Mouse (Mus musculus) midbrain, embryonic 15.5 days (tissue): ENCODE data around the gene Gid8. TPM values are rescaled to one million over a fixed set of nuclear protein-coding genes. Genes with fewer than 3 reads are reported as not detected.

Source experiments
- ATAC-seq: fragments of 200-750 bp; cut with Nextera tagmentation; replicated peaks from 2 replicates; pipeline ENCODE4 v1.8.0; 2017; ENCODE audit warnings: moderate TSS enrichment
- H3K27ac ChIP-seq: fragments of 300-500 bp; sonication (generic); 2 replicates; pipeline ENCODE4 v1.5.1; 2015; ENCODE audit warnings: mild to moderate bottlenecking, inconsistent platforms
- H3K27me3 ChIP-seq: fragments of 300-500 bp; sonication (generic); replicated peaks from 2 replicates; pipeline ENCODE4 v1.6.1; 2015; ENCODE audit warnings: inconsistent platforms
- H3K36me3 ChIP-seq: fragments of 300-500 bp; sonication (generic); replicated peaks from 2 replicates; pipeline ENCODE4 v1.6.1; 2015; ENCODE audit warnings: inconsistent platforms
- H3K4me1 ChIP-seq: fragments of 300-500 bp; sonication (generic); 2 replicates; pipeline ENCODE4 v1.6.1; 2015; ENCODE audit warnings: inconsistent platforms
- H3K4me2 ChIP-seq: fragments of 300-500 bp; sonication (generic); 2 replicates; pipeline ENCODE4 v1.6.1; 2015; ENCODE audit warnings: inconsistent platforms, mild to moderate bottlenecking, moderate library complexity
- H3K4me3 ChIP-seq: fragments of 300-500 bp; sonication (generic); 2 replicates; pipeline ENCODE4 v1.5.1; 2015; ENCODE audit warnings: mild to moderate bottlenecking, inconsistent platforms
- H3K9ac ChIP-seq: fragments of 300-500 bp; sonication (generic); 2 replicates; pipeline ENCODE4 v1.6.1; 2015; ENCODE audit warnings: mild to moderate bottlenecking, inconsistent platforms
- H3K9me3 ChIP-seq: fragments of 300-500 bp; sonication (generic); 2 replicates; pipeline ENCODE4 v1.6.1; 2016; ENCODE audit warnings: inconsistent platforms
- WGBS: fragments of 180-500 bp; shearing (Covaris S2); methylation state at CpG from one replicate; pipeline ENCODE4 v1.1.7; 2015; ENCODE audit warnings: mixed read lengths; 5-methylcytosine and 5-hydroxymethylcytosine counted together
- polyA plus RNA-seq: library from polyadenylated mRNA; unstranded; fragments of >200 nt; fragmentation: Nextera tagmentation; extraction: Ambion mirVana; gene quantifications from 2 replicates; pipeline ENCODE4 v1.2.1, GENCODE M21; 2015

The Gid8 gene
- polyA plus RNA-seq, 1 experiment from 2014 or later = 56.1 TPM

DNA sequence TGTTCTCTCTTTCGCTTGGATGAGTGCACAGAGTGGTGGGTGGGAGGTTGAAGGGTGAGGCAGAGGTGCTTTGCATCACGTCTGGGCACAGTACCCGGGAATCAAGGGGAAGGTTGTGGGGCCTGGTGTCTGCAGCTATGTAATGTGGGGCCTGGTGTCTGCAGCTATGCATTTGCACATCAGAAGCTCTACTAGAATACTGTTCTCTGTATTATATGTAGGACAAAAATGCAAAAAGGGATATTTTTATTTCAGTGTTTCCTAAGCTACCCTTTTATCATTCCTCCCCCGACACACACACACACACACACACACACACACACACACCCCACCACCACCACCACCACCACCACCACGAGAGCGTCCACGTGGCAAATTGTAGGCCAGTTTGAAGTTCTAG, 25.3 kb downstream of the Gid8 start:
- 0 out of 2 replicates have a peak, but pooled peaks cover 3% of the 10 kb centered on the region for H3K27me3 ChIP-seq
- no peaks in the 10 kb centered on the region for H3K4me1 ChIP-seq
- no peak overlapping the region for H3K4me2 ChIP-seq
- H3K9ac ChIP-seq = no peak overlapping the region
- no peak overlapping the region for H3K27ac ChIP-seq
- no peak overlapping the region for H3K4me3 ChIP-seq
- no peak for ATAC-seq
- no peaks in the 10 kb centered on the region for H3K9me3 ChIP-seq
- 80% methylated on average over 7 of the region's 7 CpGs for WGBS
- H3K36me3 ChIP-seq = no peaks in the 10 kb centered on the region

- no peak for ATAC-seq
- 70% methylated on average over 2 of the region's 2 CpGs for WGBS
- H3K4me1 ChIP-seq = no peaks in the 10 kb centered on the region
- H3K36me3 ChIP-seq = no peaks in the 10 kb centered on the region
- H3K27ac ChIP-seq = no peak overlapping the region
- no peaks in the 10 kb centered on the region for H3K9me3 ChIP-seq
- H3K4me2 ChIP-seq = no peak overlapping the region
- no peak overlapping the region for H3K4me3 ChIP-seq
- 0 out of 2 replicates have a peak, but pooled peaks cover 3% of the 10 kb centered on the region for H3K27me3 ChIP-seq
- no peak overlapping the region for H3K9ac ChIP-seq
These were observed 28.1 kb downstream of the Gid8 start for GRCm38 (mm10) chr2:180737984-180738383.

- no peak for ATAC-seq
- H3K27me3 ChIP-seq = 0 out of 2 replicates have a peak, but pooled peaks cover 3% of the 10 kb centered on the region
- H3K9me3 ChIP-seq = no peaks in the 10 kb centered on the region
- H3K4me3 ChIP-seq = no peak overlapping the region
- H3K9ac ChIP-seq = no peak overlapping the region
- H3K36me3 ChIP-seq = no peaks in the 10 kb centered on the region
- 0 out of 2 replicates have a peak, but pooled peaks cover under 1% of the 10 kb centered on the region for H3K4me1 ChIP-seq
- WGBS = 29% methylated on average over 3 of the region's 3 CpGs
- H3K27ac ChIP-seq = no peak overlapping the region
- no peak overlapping the region for H3K4me2 ChIP-seq
These were observed 30.4 kb downstream of the Gid8 start for GRCm38 (mm10) chr2:180740349-180740748.

GRCm38 (mm10) chr2:180741421-180741820, 31.5 kb downstream of the Gid8 start:
- Histone ChIP-seq H3K27me3 (0 out of 2 replicates have a peak, but pooled peaks cover 3% of the 10 kb centered on the region), H3K4me3 (no peak overlapping the region), H3K4me2 (no peak overlapping the region), H3K9me3 (no peaks in the 10 kb centered on the region), H3K4me1 (0 out of 2 replicates have a peak, but pooled peaks cover 5% of the 10 kb centered on the region), H3K27ac (no peak overlapping the region), H3K9ac (no peak overlapping the region), H3K36me3 (no peaks in the 10 kb centered on the region)
- ATAC-seq = no peak
- WGBS = 81% methylated on average over 7 of the region's 7 CpGs

DNA sequence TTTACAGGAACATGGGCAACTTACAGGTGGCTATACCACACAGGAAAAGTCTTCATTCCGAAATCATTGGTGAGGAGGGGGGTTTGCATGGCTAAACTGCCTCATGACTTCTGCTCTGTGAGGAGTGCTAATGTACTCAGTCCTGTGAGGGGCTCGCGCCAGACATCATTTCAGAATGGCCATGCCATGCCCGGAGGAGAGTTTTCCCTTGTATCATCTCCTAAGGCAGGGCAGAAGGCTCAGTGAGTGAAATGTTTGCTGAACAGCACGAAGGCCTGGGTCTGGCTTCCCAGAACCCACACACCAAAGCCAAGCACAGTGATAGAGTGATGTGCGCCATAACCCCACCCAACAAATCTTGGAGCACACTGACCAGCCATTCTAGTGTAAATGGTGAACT, 32.9 kb downstream of the Gid8 start:
- Histone ChIP-seq H3K9ac (no peak overlapping the region), H3K4me2 (no peak overlapping the region), H3K27me3 (0 out of 2 replicates have a peak, but pooled peaks cover 3% of the 10 kb centered on the region), H3K9me3 (no peaks in the 10 kb centered on the region), H3K36me3 (no peaks in the 10 kb centered on the region), H3K27ac (no peak overlapping the region), H3K4me1 (peaks cover 5% of the 10 kb centered on the region; the same call in 1 of the 2 replicates), H3K4me3 (no peak overlapping the region)
- ATAC-seq = no peak
- WGBS = 86% methylated on average over 6 of the region's 6 CpGs

DNA sequence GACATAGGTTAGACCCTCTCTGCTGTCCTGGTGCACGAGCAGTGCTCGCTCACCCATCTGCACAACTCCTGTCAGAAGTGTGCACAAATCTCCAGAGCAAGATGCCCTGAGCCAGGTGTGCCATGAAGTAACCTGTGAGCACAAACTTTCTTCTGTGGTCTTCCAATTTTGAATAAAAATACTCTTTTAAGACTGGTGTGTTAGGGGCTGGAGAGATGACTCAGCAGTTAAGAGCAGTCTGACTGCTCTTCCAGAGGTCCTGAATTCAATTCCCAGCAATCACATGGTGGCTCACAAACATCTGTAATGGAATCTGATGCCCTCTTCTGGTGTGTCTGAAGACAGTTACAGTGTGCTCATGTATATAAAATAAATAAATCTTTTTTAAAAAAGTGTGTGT, 33.4 kb downstream of the Gid8 start:
- Histone ChIP-seq H3K4me1 (peaks cover 5% of the 10 kb centered on the region; the same call in 1 of the 2 replicates), H3K27me3 (0 out of 2 replicates have a peak, but pooled peaks cover 3% of the 10 kb centered on the region), H3K9ac (no peak overlapping the region), H3K4me2 (no peak overlapping the region), H3K4me3 (no peak overlapping the region), H3K9me3 (no peaks in the 10 kb centered on the region), H3K27ac (no peak overlapping the region), H3K36me3 (no peaks in the 10 kb centered on the region)
- 94% methylated on average over 2 of the region's 2 CpGs for WGBS
- no peak for ATAC-seq

GRCm38 (mm10) chr2:180745248-180745927, 35.5 kb downstream of the Gid8 start:
- no peak overlapping the region for H3K4me2 ChIP-seq
- H3K27ac ChIP-seq = no peak overlapping the region
- peak; percentile 80 for ATAC-seq
- H3K9ac ChIP-seq = no peak overlapping the region
- H3K9me3 ChIP-seq = no peaks in the 10 kb centered on the region
- no peaks in the 10 kb centered on the region for H3K36me3 ChIP-seq
- 36% methylated on average over 17 of the region's 17 CpGs for WGBS
- no peak overlapping the region for H3K4me3 ChIP-seq
- H3K4me1 ChIP-seq = peaks cover 11% of the 10 kb centered on the region; the same call in 1 of the 2 replicates
- H3K27me3 ChIP-seq = no peaks in the 10 kb centered on the region

DNA sequence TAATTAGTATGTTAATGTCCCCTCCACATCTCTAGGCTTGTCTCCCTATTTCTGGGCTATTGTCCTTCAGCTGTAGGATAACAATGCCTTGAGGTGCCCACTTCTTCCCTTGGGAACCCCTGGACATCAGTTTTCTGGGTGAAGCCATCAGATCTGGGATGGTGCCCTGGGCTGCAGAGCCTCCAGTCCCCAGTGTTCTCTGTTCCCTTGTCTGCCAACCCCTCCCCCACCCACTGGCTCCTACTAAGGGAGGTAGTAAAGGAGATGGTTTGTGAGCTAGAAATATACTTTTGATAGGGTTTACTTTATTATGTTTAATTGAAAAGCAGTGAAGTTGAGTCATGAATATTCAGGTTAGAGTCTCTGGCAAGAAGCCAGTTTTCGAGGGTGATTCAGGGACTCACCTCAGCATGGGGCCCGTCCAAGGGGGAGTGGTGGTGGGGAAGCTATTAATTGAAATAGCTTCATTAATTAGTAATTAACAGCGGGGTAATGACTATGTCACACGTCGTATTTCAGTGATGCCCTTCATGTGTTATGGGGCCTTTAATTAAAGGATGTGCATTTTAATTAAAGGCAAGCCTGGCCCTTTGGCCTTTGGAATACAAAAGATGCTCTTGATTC, 36.8 kb downstream of the Gid8 start:
- no peaks in the 10 kb centered on the region for H3K9me3 ChIP-seq
- peaks cover 11% of the 10 kb centered on the region; the same call in 1 of the 2 replicates for H3K4me1 ChIP-seq
- H3K4me2 ChIP-seq = no peak overlapping the region
- no peaks in the 10 kb centered on the region for H3K27me3 ChIP-seq
- no peaks in the 10 kb centered on the region for H3K36me3 ChIP-seq
- H3K27ac ChIP-seq = no peak overlapping the region
- no peak for ATAC-seq
- 25% methylated on average over 5 of the region's 5 CpGs for WGBS
- H3K4me3 ChIP-seq = no peak overlapping the region
- no peak overlapping the region for H3K9ac ChIP-seq

- H3K27ac ChIP-seq = no peak overlapping the region
- H3K27me3 ChIP-seq = no peaks in the 10 kb centered on the region
- H3K4me2 ChIP-seq = no peak overlapping the region
- H3K4me3 ChIP-seq = no peak overlapping the region
- no peak overlapping the region for H3K9ac ChIP-seq
- H3K9me3 ChIP-seq = no peaks in the 10 kb centered on the region
- no peaks in the 10 kb centered on the region for H3K36me3 ChIP-seq
- peaks cover 11% of the 10 kb centered on the region; the same call in 1 of the 2 replicates for H3K4me1 ChIP-seq
- ATAC-seq = no peak
- WGBS = 55% methylated on average over 5 of the region's 5 CpGs
These were observed 39.0 kb downstream of the Gid8 start for GRCm38 (mm10) chr2:180748904-180749303.

GRCm38 (mm10) chr2:180754976-180755688, 45.2 kb downstream of the Gid8 start:
- Histone ChIP-seq H3K9me3 (no peaks in the 10 kb centered on the region), H3K36me3 (no peaks in the 10 kb centered on the region), H3K4me1 (peaks cover 23% of the 10 kb centered on the region), H3K4me3 (no peak overlapping the region), H3K27me3 (no peaks in the 10 kb centered on the region), H3K27ac (no peak overlapping the region), H3K4me2 (no peak overlapping the region), H3K9ac (no peak overlapping the region)
- ATAC-seq = peak; percentile 66; the same call in 1 of the 2 replicates
- 50% methylated on average over 5 of the region's 5 CpGs for WGBS

DNA sequence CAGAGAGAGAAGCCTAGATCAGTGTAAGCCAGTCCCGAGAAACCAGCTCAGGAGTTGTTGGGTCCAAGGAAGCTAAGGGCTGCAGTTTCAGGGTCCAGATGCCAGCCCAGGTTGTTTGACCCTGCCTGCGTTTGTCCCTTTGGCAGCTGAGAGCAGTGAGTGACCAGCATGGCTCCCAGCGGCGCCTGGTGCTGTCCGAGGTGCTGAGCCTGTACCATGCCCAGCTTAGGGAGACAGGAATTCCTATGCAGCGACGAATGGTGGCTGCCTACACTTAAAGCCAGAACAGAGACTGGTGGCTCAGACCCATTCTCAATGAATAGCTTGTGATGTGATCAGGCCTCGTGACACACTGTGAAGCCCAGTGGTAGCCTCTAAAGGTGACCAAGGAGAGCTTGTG, 46.0 kb downstream of the Gid8 start:
- H3K36me3 ChIP-seq = no peaks in the 10 kb centered on the region
- 4% methylated on average over 8 of the region's 8 CpGs for WGBS
- no peak overlapping the region for H3K4me3 ChIP-seq
- H3K9ac ChIP-seq = no peak overlapping the region
- ATAC-seq = no peak
- H3K9me3 ChIP-seq = no peaks in the 10 kb centered on the region
- no peak overlapping the region for H3K27ac ChIP-seq
- H3K4me1 ChIP-seq = peaks cover 23% of the 10 kb centered on the region
- H3K4me2 ChIP-seq = no peak overlapping the region
- no peaks in the 10 kb centered on the region for H3K27me3 ChIP-seq

DNA sequence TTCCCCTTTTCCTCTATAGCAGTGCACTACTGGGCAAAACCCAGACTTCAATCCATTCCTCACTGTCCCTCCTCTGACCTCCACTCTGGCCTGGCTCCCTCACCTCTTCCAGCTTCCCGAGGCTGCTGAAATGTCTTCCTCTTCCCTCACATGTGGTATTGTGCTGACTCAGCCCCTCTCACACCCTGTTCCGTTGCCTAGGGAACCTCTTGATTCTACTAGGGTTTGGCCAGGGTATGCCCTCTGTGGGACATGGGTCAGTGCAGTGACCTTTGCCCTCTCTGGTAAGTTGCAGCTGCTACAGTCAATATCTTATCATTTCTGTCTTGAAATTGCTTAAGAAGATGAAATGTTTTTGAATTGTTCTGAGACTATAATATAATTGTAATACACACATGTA, 46.9 kb downstream of the Gid8 start:
- H3K4me1 ChIP-seq = peaks cover 23% of the 10 kb centered on the region
- no peak overlapping the region for H3K4me3 ChIP-seq
- H3K27me3 ChIP-seq = no peaks in the 10 kb centered on the region
- H3K27ac ChIP-seq = no peak overlapping the region
- 11% methylated on average over 2 of the region's 2 CpGs for WGBS
- ATAC-seq = no peak
- H3K9me3 ChIP-seq = no peaks in the 10 kb centered on the region
- H3K4me2 ChIP-seq = no peak overlapping the region
- H3K9ac ChIP-seq = no peak overlapping the region
- H3K36me3 ChIP-seq = no peaks in the 10 kb centered on the region
